Mouse (Mus musculus) erythroblast, embryonic 14.5 days (primary cell): Measurements from ENCODE around the gene Ephb3.

Experiments used
- GATA1 ChIP-seq: IDR thresholded peaks from 2 replicates; pipeline ENCODE4 v1.6.1; 2012; ENCODE audit warnings: low read length, inconsistent platforms, mixed read lengths
- TAL1 ChIP-seq: IDR thresholded peaks from 3 replicates; pipeline ENCODE4 v1.6.1; 2012; ENCODE audit warnings: low read length, inconsistent platforms, mixed read lengths

DNA sequence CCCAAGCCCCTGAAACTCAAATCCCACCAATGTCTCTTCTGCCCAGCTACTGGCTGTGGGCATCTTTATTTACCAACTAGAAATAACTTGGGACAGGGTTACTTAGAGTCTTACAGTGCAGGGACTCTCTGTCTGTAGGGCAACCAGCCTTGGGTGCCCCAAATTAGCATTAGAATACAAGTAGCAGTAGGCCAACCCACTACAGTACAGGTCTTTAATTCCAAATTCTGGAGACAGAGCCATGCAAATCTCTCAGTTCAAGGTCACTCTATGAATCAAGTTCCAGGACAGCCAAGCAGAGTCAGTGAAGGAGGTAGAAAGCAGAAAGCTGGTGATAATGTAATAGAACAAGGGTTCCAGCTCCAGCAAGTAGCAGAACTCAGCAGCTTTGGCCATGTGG lies 19.9 kb upstream of the Ephb3 start:
- TF ChIP-seq GATA1 (no peak), TAL1 (no peak)
